Mouse (Mus musculus) small intestine, adult 10 weeks (tissue): ENCODE results near the gene Tpra1. TPM values are rescaled to one million over a fixed set of nuclear protein-coding genes. Genes with fewer than 3 reads are reported as not detected.

Source experiments
- polyA plus RNA-seq: library from polyadenylated mRNA; stranded (reverse); fragments of 350-450 nt; fragmentation: Illumina TruSeq; extraction: RNeasy Lipid Tissue Mini Kit (QIAGEN cat#74804); gene quantifications from one replicate; pipeline ENCODE4 v1.2.3, GENCODE M21; 2014; ENCODE audit warnings: low replicate concordance

Tpra1 gene
- 2.1 TPM for polyA plus RNA-seq

DNA sequence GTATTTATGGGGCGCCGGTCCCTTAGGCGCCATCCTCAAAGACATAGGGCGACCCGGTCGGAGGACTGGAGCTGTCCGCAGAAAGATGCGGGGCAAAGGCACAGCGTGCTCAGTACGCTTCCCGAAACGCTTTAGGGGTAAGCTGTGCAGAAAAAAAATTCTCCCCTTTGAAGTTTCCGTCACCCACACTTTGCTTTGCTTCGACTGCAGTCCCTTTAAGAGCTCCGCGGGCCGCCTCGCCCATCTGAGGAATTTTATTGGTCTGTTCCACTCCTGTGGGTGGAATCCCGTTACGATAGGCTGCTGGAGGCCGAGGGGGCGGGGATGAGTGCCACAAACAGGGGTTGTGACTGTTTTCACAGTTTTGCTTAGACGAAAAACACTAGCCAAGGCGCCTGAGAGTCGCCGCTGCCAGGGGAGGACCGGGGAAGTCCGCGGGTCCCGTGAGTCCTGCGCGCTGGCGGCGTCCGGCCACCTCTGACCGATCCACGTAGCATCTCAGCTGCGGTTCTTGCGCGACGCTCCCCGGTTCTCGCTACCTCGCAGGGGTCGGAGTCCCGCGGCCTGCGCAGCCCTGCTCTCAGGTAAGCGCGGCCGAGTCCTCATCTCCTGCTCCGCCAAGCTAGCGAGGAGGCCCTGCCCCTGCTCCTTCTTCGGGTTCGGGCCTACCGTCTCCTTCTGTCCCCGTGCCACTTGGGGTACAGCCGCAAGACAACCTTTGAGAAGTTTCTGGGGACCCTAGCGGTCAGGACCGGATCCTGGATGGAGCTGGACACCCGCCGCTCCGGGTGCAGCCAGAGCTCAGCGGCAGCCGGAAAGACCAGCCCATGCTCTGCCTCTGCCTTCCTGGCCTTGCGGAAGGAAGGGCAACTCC, at the start of gene Tpra1:
Gene Tpra1 (plus strand): TSS at position 305 of the 874 bp plus-strand sequence.

DNA sequence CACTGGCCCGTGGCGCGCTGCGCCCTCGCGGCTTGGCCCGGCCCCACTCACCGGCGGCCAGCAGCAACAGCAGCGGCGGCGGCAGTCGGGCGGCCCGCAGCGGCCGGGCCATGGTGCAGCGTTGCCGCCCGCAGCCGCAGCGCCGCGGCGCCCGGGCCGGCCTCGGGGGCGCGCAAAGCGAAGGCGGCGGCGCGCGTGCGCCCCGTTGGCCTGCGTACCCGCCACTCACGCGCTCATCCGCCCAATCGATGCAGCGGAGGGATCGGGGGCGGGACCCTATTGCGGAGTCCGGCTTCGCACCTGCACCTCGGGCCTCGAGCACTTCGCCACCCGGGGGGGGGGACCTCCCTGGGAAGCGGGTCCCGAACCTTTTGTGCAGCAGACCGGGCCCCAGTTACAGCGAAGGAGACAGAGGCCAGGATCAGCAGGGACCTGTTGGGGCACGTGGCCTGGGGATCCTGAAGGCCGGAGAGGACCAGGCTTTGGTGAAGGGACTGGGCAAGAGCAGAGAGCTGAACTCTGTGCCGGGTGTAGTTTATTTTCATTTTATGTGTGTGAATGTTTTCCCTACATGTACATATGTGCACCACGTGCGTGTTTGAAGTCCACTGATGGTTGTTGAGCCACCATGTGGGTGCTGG, 27.1 kb upstream of the Tpra1 start, which contains the start of gene Podxl2:
Gene Podxl2 (minus strand): TSS at position 177 of the 641 bp plus-strand sequence.

DNA sequence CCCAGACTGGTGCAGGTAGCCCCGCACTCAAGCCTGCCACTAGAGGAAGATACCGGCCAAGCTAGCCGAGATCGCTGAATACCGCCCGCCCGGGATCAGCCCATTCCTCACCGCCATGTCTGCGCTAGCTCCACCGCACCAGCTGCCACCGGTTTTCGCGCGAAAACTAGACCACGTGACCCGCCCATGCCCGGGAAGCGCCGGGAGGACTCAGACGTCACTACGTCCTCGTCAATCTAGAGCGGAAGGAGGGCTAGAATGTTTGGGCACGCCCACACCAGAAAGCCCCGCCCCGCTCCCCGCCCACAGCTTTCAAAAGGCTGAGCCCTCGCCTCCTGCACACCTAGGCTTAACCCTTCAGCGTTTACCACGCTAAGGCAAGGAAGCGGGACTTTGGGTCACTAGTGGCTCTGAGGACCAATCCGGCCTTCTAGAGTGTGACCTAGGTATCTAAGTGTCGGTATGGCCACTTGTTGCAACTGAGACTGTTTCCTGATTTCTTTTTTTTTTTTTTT, 3.5 kb upstream of the Tpra1 start, which contains the start of gene Mcm2:
Gene Mcm2 (minus strand): TSS at position 247 of the 515 bp plus-strand sequence.

Other genes starting within 250 kb of the Tpra1 start
- gene Mgll, start 177.8 kb upstream of the Tpra1 start, polyA plus RNA-seq, result 2.8 TPM
- 1.0 TPM for gene Abtb1, start 60.3 kb upstream of the Tpra1 start, polyA plus RNA-seq
- not detected for gene Podxl2, start 27.2 kb upstream of the Tpra1 start, polyA plus RNA-seq
- gene Mcm2, start 3.5 kb upstream of the Tpra1 start, polyA plus RNA-seq, result 2.0 TPM